Comparison of ENCODE assay signal across 16 mouse cellular contexts in the genomic region with DNA sequence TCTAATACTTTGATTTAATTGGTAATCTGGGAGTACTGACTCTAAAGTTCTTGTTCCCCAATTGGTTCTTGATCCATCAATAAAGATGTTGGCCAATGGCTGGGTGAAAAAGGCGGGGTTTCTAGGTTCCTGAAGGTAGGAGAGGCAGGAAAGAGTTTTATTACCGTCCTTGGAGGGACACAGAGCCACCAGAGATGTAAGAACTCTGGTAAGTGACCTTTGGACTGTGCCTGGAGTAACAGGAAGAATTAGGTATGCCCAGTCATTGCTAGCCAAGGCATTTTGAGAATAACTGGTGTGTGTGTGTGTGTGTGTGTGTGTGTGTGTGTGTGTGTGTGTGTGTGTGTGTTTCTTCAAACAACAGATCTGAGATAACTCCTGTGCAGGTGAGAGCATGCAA.
"Had no signal": no experiment of that assay in that cellular context is flagged by ENCODE, and none has a peak within 500 bp of the region (broad histone marks: within the 10 kb centered on the region; RNA-seq: fewer than 3 reads in every experiment).

No protein-coding gene starts in this region.

- H3K4me2 ChIP-seq: limb, embryonic 12.5 days; liver, embryonic 13.5 days; lung, embryonic 15.5 days; midbrain, embryonic 12.5 days; neural tube, embryonic 15.5 days had no signal

- ATAC-seq: liver, postnatal 0 days had no signal

- H3K27me3 ChIP-seq: limb, embryonic 12.5 days; liver, embryonic 13.5 days; lung, embryonic 15.5 days; megakaryocyte, embryonic 14.5 days; midbrain, embryonic 12.5 days; neural tube, embryonic 15.5 days had no signal

- H3K9me3 ChIP-seq: limb, embryonic 12.5 days; liver, embryonic 13.5 days; lung, embryonic 15.5 days; midbrain, embryonic 12.5 days; neural tube, embryonic 15.5 days had no signal

- DNase-seq: kidney, adult 11 months; liver; liver, embryonic 13.5 days; liver, postnatal 0 days; lung, postnatal 14 days; right cerebral cortex, adult 18-20 months; right cerebral cortex, postnatal 25 days; thymus, postnatal 4 days had no signal

- H3K27ac ChIP-seq: hindbrain, postnatal 0 days; kidney, postnatal 0 days; limb, embryonic 12.5 days; liver, embryonic 13.5 days; lung, embryonic 15.5 days; macrophage; midbrain, embryonic 12.5 days; neural tube, embryonic 15.5 days had no signal

- H3K4me3 ChIP-seq: limb, embryonic 12.5 days; liver, embryonic 13.5 days; lung, embryonic 15.5 days; megakaryocyte, embryonic 14.5 days; midbrain, embryonic 12.5 days; neural tube, embryonic 15.5 days had no signal

- H3K9ac ChIP-seq: limb, embryonic 12.5 days; liver, embryonic 13.5 days; liver, postnatal 0 days; lung, embryonic 15.5 days; midbrain, embryonic 12.5 days; neural tube, embryonic 15.5 days had no signal

- H3K36me3 ChIP-seq: limb, embryonic 12.5 days; liver, embryonic 13.5 days; lung, embryonic 15.5 days; midbrain, embryonic 12.5 days; neural tube, embryonic 15.5 days had no signal

- H3K4me1 ChIP-seq: limb, embryonic 12.5 days; liver, embryonic 13.5 days; lung, embryonic 15.5 days; megakaryocyte, embryonic 14.5 days; midbrain, embryonic 12.5 days; neural tube, embryonic 15.5 days had no signal
